Mouse (Mus musculus) large intestine, adult 2 months (tissue): ENCODE data around the gene Rgs9. TPM values are rescaled to one million over a fixed set of nuclear protein-coding genes. Genes with fewer than 3 reads are reported as not detected.

Source experiments
- DNase-seq: peaks from one replicate; pipeline ENCODE4 v3.0.0-alpha.2; 2012; ENCODE audit warnings: low read depth, low spot score
- WGBS: fragments of 180-500 bp; shearing (Covaris S2); methylation state at CpG from one replicate; pipeline ENCODE4 v1.1.7; 2018; 5-methylcytosine and 5-hydroxymethylcytosine counted together
- polyA plus RNA-seq: library from polyadenylated mRNA; depleted of rRNA; stranded (reverse); fragments of >200 nt; gene quantifications from 2 replicates; pipeline ENCODE4 v1.2.3, GENCODE M21; 2012

Gene Rgs9
- polyA plus RNA-seq, 1 experiment = 2.0 TPM

DNA sequence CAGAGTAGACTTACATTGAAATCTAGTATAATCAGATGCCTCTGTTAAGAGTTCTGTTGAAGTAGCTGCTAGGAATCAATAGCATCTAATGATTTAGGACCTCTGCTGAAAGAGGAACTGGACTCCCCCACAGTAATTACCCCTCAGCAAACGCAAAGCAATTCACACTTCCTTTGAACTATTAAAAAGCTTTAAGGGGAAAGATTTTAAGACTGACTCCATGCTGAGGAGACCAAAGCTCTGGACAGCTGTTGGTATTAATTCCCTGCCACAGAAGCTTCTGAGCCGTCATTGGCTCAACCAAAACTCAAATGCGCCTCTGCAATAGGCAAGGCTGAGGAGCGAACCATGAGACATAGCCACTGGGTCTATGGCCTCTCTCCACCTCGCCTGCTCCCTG is 45.4 kb downstream of the Rgs9 start:
- WGBS = 56% methylated on average over 5 of the region's 5 CpGs
- no peak for DNase-seq

GRCm38 (mm10) chr11:109250566-109250965 is 47.4 kb downstream of the Rgs9 start:
- 89% methylated on average over 4 of the region's 4 CpGs for WGBS
- no peak for DNase-seq

GRCm38 (mm10) chr11:109246920-109247319 is 51.0 kb downstream of the Rgs9 start:
- DNase-seq = no peak

DNA sequence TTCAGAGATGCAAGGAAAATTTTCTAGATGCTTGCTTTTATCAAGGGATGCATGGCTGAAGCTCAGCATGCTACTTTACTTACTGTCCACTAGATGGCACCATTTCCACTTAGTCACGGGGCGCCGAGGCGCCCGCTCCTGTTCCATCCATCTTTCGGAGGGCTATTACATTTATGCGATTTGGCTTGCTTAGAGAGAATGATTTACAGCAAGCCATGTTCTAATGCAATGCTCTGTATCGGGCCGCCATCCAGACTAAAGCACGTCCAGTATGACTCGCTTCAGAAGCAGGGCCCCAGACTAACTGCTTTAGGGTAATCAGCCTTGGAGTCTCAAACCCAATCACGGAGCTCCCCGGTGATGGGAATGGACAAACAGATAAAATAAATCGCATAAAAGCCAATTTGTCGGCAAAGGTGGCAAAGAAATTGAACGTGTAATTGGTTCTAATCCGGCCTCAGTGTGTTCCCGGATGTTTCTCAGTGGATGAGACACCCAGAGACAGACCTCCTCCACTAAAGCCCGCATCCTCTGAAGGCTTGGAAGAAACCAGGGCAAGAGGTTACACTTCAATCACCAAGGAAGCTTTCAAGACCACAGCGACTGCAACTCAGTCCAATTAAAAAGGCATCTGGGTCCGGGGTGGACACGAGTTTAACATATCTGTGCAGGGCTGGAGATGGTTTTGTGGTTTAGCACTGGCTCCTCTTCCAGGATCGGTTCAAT is 53.1 kb downstream of the Rgs9 start:
- peak; percentile 8 for DNase-seq
- 23% methylated on average over 23 of the region's 23 CpGs for WGBS

More at GRCm38 (mm10) chr11:109246920-109247319, 51.0 kb downstream of the Rgs9 start:
- WGBS = 33% methylated on average over 3 of the region's 3 CpGs

DNA sequence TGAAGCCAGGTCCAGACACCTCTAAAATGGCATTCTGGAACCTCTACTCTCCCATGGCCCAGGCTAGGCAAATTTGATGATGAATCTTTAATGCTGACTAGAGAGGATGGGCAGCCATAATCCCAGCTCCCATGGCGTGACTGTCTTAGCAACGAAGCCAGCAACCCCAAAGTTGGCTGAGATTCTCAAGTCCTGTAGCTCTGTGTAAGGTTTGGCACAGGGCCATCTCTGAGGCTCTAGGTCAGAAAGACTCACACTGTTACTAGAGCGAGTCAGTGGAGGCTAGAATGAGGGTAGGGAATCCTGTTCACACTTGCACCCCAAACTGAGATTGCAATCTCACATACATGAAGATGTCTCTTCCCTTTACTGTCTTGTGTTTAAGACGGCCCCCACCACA is 57.8 kb downstream of the Rgs9 start:
- WGBS = 35% methylated on average over 4 of the region's 4 CpGs
- no peak for DNase-seq

GRCm38 (mm10) chr11:109238671-109239070 is 59.3 kb downstream of the Rgs9 start:
- no peak for DNase-seq
- WGBS = 67% methylated on average over 6 of the region's 6 CpGs

DNA sequence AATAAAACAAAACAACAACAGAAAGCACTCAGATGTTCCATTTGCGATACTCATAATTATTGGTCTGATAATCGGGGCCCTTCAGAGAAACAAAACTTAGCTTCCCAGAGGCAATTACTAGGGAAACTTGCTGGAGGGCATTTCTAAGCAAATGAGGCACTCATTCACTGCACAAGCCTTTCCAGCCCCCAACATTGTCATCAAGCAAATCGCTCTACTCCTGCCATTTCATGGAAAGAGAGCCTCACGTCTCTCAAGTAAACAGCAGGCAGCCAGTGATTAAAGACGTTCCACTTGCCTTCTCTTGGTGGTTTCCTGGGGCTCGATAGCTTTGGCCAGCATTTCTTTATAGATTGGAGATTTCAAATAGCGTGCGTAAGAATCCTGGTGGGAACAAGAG is 60.1 kb downstream of the Rgs9 start:
- no peak for DNase-seq
- 67% methylated on average over 8 of the region's 8 CpGs for WGBS

DNA sequence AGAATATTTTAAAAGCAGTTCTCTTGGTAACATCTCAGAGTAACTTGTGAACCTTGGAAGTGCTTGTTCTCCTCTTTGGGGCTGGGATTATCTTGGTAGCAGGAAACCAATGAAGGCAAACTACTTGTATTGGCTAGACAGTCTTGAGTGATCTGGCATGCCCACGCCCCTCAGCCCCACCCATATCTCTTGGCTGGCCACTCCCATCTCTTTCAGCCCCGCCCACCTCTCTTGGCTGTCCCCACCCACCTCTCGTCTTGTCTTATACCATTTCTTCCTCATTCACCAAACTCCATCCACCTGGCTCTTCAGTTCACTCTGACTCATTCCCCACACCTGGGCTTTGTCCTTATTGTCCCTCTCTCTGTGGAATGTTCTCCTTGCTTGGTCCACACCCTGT is 64.3 kb downstream of the Rgs9 start:
- 46% methylated on average over 3 of the region's 3 CpGs for WGBS
- no peak for DNase-seq

DNA sequence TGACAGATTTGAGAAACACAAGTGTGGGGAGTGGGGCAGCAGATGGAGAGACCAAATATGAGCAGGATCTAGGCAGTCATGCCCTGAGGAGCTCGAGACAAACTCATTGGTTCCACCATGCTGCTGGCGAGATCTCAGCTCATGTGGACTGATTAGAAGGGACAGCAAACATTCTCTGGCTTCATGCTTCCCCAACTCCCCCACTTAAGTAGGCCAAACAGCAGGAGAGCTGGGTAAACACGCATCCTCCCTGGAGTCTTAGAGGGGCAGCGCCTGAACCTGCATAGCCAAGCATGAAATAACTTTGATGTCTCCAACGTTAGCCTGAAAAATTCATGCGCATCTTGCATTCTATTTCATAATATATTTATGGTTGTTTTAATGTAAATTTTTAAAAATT is 65.1 kb downstream of the Rgs9 start:
- 77% methylated on average over 6 of the region's 6 CpGs for WGBS
- DNase-seq = no peak

DNA sequence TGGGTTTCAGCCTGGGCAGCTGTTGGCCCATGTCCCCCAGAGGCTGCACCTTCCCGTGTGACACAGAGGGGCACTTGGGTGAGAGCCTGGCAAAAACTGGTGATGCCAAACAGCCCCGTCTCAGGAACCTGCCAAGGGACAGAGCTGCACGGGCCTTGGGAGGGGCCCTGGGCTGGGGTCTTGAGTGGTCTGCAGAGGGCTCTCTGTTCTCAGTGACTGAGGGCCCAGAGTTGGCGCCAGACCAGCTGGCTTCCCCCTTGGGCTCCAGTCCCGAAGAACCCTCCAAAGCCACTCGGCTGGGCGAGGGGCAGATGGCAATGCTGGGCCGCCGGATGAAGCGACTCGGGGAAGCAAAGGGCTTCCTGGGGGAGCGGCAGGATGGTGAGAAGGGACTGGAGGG is 70.8 kb downstream of the Rgs9 start:
- 80% methylated on average over 12 of the region's 12 CpGs for WGBS
- no peak for DNase-seq

DNA sequence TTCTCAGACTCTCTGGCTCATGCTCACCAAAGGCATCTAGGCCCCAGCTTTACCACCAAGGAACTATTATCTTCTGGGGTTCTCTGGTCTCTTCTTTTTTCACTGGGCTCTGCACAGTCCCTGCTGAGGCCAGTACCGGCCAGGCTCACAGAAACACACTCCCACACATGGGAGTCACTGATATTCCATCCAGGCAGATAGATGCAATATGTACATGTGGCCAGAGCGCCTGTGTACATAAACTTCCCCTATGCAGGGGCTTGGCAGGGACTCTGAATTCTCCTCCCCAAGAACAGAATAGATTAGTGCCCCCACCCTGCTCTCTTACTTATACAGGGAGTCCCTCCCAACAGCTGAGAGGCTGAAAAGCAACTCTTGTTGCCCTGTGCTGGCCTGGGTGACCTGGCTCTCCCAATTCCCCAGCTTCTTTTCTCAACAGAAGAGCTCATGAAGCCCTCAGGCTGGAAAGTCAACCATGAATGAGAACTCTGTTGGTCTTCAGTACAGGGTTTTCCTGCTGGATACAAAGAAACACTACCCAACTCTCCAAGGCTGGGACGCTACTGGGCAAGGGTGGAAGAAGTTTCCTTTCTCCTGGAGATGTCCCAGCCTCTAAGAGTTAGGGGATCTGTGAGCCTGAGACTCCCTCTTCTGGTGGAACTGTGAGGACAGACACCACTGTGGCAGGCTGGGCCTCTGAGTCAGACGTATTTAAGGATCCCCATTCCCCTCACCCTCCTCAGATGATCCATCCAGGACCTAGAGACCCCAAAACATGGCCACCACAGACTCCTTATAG is 76.5 kb downstream of the Rgs9 start:
- DNase-seq = no peak
- 54% methylated on average over 4 of the region's 4 CpGs for WGBS

DNA sequence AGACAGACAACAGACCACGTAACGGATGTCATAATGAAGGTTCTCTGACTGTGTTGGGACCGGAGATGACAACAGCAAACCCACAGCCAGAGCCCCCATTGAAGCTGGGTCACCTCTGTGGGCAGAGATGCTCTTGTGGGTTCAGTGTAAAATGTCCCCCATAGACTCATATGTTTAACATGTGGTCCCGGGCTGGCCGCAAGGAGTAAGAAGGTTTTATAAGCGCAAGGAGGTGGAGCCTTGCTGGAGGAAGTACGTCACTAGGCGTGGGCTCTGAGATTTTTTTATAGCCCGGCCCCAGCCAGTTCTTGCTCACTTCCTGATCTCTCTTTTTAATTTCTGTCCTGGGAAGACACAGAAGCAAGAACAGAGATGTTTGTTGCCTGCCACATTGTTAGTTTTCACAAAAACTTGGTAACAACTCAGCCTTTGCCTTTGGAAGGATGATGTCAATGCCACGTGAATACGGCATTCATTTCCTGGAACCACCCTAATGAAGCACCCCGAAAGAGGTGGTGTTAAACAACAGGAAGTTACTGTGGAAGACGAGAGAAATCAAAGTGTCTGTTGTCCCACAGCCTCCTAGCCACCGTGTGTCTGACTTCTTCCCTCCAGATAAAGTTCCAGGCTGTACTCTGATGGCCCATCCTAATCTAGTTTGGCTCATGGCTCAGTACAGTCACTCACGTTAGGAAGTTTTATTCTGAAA is 79.1 kb downstream of the Rgs9 start:
- 65% methylated on average over 15 of the region's 15 CpGs for WGBS
- no peak for DNase-seq

- no peak for DNase-seq
- WGBS = 81% methylated on average over 12 of the region's 12 CpGs
These were observed 79.9 kb downstream of the Rgs9 start for GRCm38 (mm10) chr11:109217827-109218536.

DNA sequence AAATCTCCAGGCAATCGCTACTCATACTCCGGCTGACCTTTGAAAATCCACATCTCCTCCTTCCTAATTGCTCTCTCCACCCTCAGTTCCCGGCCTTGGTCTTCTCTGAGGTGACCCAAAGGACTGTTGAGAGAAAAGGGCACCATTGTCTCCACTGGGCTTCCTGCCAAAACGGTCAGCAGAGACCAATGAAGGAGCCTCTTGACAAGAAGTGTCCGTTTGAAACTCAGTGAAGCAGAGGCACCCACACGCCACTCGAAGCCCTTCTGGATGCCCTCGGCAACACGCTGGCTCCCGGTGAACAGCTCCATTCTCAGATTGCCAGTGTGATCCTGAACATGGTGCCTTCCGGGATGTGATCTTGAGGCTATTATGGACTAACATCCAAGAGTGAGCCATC is 87.2 kb downstream of the Rgs9 start:
- 35% methylated on average over 11 of the region's 11 CpGs for WGBS

DNA sequence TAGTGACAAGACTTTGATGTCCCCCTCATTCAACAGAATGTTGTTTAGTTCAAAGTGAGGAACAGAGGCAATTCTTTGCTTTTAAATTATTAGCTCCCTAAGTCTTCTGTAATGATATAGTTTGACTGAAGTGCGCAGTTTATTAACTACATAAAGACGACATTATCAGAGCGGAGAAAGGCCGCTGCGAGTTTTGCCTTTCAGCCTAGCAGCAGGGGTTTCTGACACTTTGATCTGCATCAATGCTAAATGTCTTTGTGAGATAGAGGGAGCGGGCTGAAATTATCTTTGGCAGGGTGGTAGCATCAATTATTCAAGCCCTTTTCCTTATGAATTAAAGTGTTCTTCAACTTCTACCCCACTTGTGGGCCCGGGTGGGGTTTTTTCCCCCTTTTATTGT is 87.6 kb downstream of the Rgs9 start:
- 72% methylated on average over 7 of the region's 7 CpGs for WGBS
- no peak for DNase-seq

More for the DNA sequence above, 87.2 kb downstream of the Rgs9 start:
- no peak for DNase-seq

GRCm38 (mm10) chr11:109206732-109207131 is 91.2 kb downstream of the Rgs9 start:
- WGBS = 66% methylated on average over 13 of the region's 13 CpGs
- no peak for DNase-seq

- DNase-seq = no peak
- WGBS = 92% methylated on average over 1 of the region's 1 CpGs
These were observed 91.9 kb downstream of the Rgs9 start for GRCm38 (mm10) chr11:109206028-109206427.

GRCm38 (mm10) chr11:109199612-109200293 is 98.2 kb downstream of the Rgs9 start:
- 60% methylated on average over 8 of the region's 8 CpGs for WGBS
- DNase-seq = no peak
